Mouse (Mus musculus) liver, embryonic 12.5 days (tissue): ENCODE data around the gene Lyl1. TPM values are rescaled to one million over a fixed set of nuclear protein-coding genes. Genes with fewer than 3 reads are reported as not detected.
A peak's percentile ranks its signal among the peaks of the same experiment; 100 is the strongest.

Experiments
- ATAC-seq: fragments of 200-750 bp; cut with Nextera tagmentation; 2 replicates; pipeline ENCODE4 v1.8.0; 2017; ENCODE audit warnings: moderate number of reproducible peaks, mild to moderate bottlenecking, moderate library complexity
- H3K27ac ChIP-seq: fragments of 300-500 bp; sonication (generic); 2 replicates; pipeline ENCODE4 v1.5.1; 2016; ENCODE audit warnings: mild to moderate bottlenecking
- H3K27me3 ChIP-seq: fragments of 300-500 bp; sonication (generic); replicated peaks from 2 replicates; pipeline ENCODE4 v1.6.1; 2016; ENCODE audit warnings: mild to moderate bottlenecking, moderate library complexity
- H3K36me3 ChIP-seq: fragments of 300-500 bp; sonication (generic); 2 replicates; pipeline ENCODE4 v1.6.1; 2016; ENCODE audit warnings: mild to moderate bottlenecking, moderate library complexity
- H3K4me1 ChIP-seq: fragments of 300-500 bp; sonication (generic); 2 replicates; pipeline ENCODE4 v1.6.1; 2016
- H3K4me2 ChIP-seq: fragments of 300-500 bp; sonication (generic); 2 replicates; pipeline ENCODE4 v1.6.1; 2016; ENCODE audit warnings: mild to moderate bottlenecking, moderate library complexity
- H3K4me3 ChIP-seq: fragments of 300-500 bp; sonication (generic); 2 replicates; pipeline ENCODE4 v1.5.1; 2016; ENCODE audit warnings: mild to moderate bottlenecking, moderate library complexity
- H3K9ac ChIP-seq: fragments of 300-500 bp; sonication (generic); 2 replicates; pipeline ENCODE4 v1.6.1; 2016; ENCODE audit warnings: mild to moderate bottlenecking, moderate library complexity
- H3K9me3 ChIP-seq: fragments of 300-500 bp; sonication (generic); replicated peaks from 2 replicates; pipeline ENCODE4 v1.6.1; 2016; ENCODE audit warnings: mild to moderate bottlenecking, moderate library complexity
- WGBS: fragments of 180-500 bp; shearing (Covaris S2); methylation state at CpG from one replicate; pipeline ENCODE4 v1.1.7; 2016; ENCODE audit not compliant: insufficient replicate concordance; 5-methylcytosine and 5-hydroxymethylcytosine counted together
- polyA plus RNA-seq: library from polyadenylated mRNA; unstranded; fragments of >200 nt; fragmentation: Nextera tagmentation; extraction: Ambion mirVana; gene quantifications from 2 replicates; pipeline ENCODE4 v1.2.1, GENCODE M21; 2016

Gene Lyl1
- polyA plus RNA-seq, 1 experiment from 2014 or later = 83.1 TPM

- Histone ChIP-seq H3K9me3 (no peaks in the 10 kb centered on the region), H3K4me1 (peaks cover 72% of the 10 kb centered on the region), H3K4me3 (peak overlapping the region; percentile 83), H3K27ac (peak overlapping the region; percentile 97), H3K4me2 (peak overlapping the region; percentile 96), H3K36me3 (peaks cover 22% of the 10 kb centered on the region), H3K9ac (peak overlapping the region; percentile 97), H3K27me3 (peaks cover 41% of the 10 kb centered on the region)
- under 1% methylated on average over 12 of the region's 12 CpGs for WGBS
- ATAC-seq = no peak
These were observed 4.7 kb downstream of the Lyl1 start for GRCm38 (mm10) chr8:84705960-84706359.

GRCm38 (mm10) chr8:84706610-84707266, 5.5 kb downstream of the Lyl1 start:
- H3K27ac ChIP-seq = peak overlapping the region; percentile 83
- no peak for ATAC-seq
- peak overlapping the region; percentile 58 for H3K4me3 ChIP-seq
- WGBS = 1% methylated on average over 45 of the region's 45 CpGs
- peaks cover 68% of the 10 kb centered on the region for H3K4me1 ChIP-seq
- H3K9ac ChIP-seq = peak overlapping the region; percentile 80
- H3K36me3 ChIP-seq = peaks cover 22% of the 10 kb centered on the region
- H3K9me3 ChIP-seq = no peaks in the 10 kb centered on the region
- H3K4me2 ChIP-seq = peak overlapping the region; percentile 96
- H3K27me3 ChIP-seq = peaks cover 43% of the 10 kb centered on the region

- Histone ChIP-seq H3K36me3 (peaks cover 21% of the 10 kb centered on the region), H3K9me3 (no peaks in the 10 kb centered on the region), H3K4me2 (peak overlapping the region; percentile 96), H3K4me1 (peaks cover 75% of the 10 kb centered on the region), H3K27me3 (peaks cover 47% of the 10 kb centered on the region), H3K9ac (peak overlapping the region; percentile 80), H3K27ac (peak overlapping the region; percentile 83), H3K4me3 (peak overlapping the region; percentile 58)
- peak; percentile 44 for ATAC-seq
- under 1% methylated on average over 22 of the region's 22 CpGs for WGBS
These were observed 6.1 kb downstream of the Lyl1 start for GRCm38 (mm10) chr8:84707267-84707883.

- WGBS = 9% methylated on average over 15 of the region's 15 CpGs
- Histone ChIP-seq H3K4me2 (peak overlapping the region; percentile 96), H3K4me3 (peak overlapping the region; percentile 58), H3K27ac (peak overlapping the region; percentile 83), H3K9me3 (no peaks in the 10 kb centered on the region), H3K9ac (peak overlapping the region; percentile 80), H3K4me1 (peaks cover 78% of the 10 kb centered on the region), H3K27me3 (peaks cover 48% of the 10 kb centered on the region), H3K36me3 (peaks cover 14% of the 10 kb centered on the region)
- ATAC-seq = peak; percentile 1; the same call in 1 of the 2 replicates
These were observed 6.8 kb downstream of the Lyl1 start for GRCm38 (mm10) chr8:84708071-84708541.

GRCm38 (mm10) chr8:84708774-84709475, 7.7 kb downstream of the Lyl1 start:
- H3K4me2 ChIP-seq = peak overlapping the region; percentile 96
- H3K27me3 ChIP-seq = peaks cover 54% of the 10 kb centered on the region
- peak; percentile 59 for ATAC-seq
- 18% methylated on average over 12 of the region's 12 CpGs for WGBS
- peaks cover 5% of the 10 kb centered on the region for H3K36me3 ChIP-seq
- peaks cover 78% of the 10 kb centered on the region for H3K4me1 ChIP-seq
- H3K4me3 ChIP-seq = 0 out of 2 replicates have a peak overlapping the region, but pooled peaks have one; percentile 7
- H3K27ac ChIP-seq = no peak overlapping the region
- peak overlapping the region; percentile 80; the same call in 1 of the 2 replicates for H3K9ac ChIP-seq
- H3K9me3 ChIP-seq = no peaks in the 10 kb centered on the region

DNA sequence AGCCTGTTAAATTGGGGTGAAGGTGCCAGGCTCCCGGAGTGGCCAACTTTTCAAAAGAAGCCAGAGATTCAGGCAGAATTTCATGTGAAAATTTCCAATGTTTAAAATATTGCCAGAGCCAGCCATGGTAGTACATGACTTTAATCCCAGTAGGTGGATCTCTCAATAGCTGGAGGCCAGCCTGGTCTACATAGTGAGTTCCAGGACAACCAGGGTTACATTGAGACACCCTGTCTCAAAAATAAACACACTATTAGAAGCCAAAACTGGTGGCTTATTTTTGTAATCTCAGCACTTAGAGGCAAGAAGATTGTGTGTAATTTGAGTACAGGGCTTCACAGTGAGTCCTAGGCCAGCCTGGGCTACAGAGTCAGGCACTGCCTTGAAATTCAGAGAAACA, 8.7 kb downstream of the Lyl1 start:
- ATAC-seq = no peak
- Histone ChIP-seq H3K4me2 (no peak overlapping the region), H3K27me3 (peaks cover 64% of the 10 kb centered on the region), H3K4me1 (peaks cover 68% of the 10 kb centered on the region), H3K9ac (no peak overlapping the region), H3K9me3 (no peaks in the 10 kb centered on the region), H3K36me3 (no peaks in the 10 kb centered on the region), H3K27ac (peak overlapping the region; percentile 32; the same call in 1 of the 2 replicates), H3K4me3 (no peak overlapping the region)
- 88% methylated on average over 1 of the region's 1 CpGs for WGBS

DNA sequence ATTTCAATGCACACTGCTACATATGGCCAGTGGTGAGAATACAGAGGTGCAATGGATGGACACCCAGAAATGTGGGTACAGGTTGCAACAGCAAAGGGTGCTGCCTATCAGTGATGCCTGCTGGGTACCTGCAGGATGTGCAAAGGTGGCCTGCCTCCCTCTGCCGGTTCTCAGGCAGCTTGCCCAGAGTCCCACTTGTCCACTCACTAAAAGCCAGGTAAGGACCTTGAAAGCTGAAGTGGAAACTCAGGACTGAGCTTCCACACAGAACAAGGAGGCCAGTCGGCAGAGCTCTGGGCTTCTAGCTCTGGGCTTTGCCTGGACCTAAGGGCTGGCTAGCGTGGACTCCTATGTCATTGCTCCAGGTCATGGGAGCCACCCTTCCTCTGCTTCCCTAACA, 10.1 kb downstream of the Lyl1 start:
- H3K4me2 ChIP-seq = no peak overlapping the region
- ATAC-seq = no peak
- H3K9ac ChIP-seq = no peak overlapping the region
- H3K27me3 ChIP-seq = peaks cover 69% of the 10 kb centered on the region
- H3K36me3 ChIP-seq = no peaks in the 10 kb centered on the region
- peaks cover 65% of the 10 kb centered on the region for H3K4me1 ChIP-seq
- no peaks in the 10 kb centered on the region for H3K9me3 ChIP-seq
- peak overlapping the region; percentile 2 for H3K27ac ChIP-seq
- WGBS = 65% methylated on average over 3 of the region's 3 CpGs
- no peak overlapping the region for H3K4me3 ChIP-seq

GRCm38 (mm10) chr8:84711933-84712758, 10.9 kb downstream of the Lyl1 start:
- peaks cover 56% of the 10 kb centered on the region for H3K4me1 ChIP-seq
- peak overlapping the region; percentile 15; the same call in 1 of the 2 replicates for H3K4me2 ChIP-seq
- no peaks in the 10 kb centered on the region for H3K9me3 ChIP-seq
- peaks cover 70% of the 10 kb centered on the region for H3K27me3 ChIP-seq
- H3K36me3 ChIP-seq = no peaks in the 10 kb centered on the region
- H3K4me3 ChIP-seq = no peak overlapping the region
- ATAC-seq = no peak
- peak overlapping the region; percentile 23; the same call in 1 of the 2 replicates for H3K9ac ChIP-seq
- 37% methylated on average over 10 of the region's 11 CpGs for WGBS
- H3K27ac ChIP-seq = peak overlapping the region; percentile 2

DNA sequence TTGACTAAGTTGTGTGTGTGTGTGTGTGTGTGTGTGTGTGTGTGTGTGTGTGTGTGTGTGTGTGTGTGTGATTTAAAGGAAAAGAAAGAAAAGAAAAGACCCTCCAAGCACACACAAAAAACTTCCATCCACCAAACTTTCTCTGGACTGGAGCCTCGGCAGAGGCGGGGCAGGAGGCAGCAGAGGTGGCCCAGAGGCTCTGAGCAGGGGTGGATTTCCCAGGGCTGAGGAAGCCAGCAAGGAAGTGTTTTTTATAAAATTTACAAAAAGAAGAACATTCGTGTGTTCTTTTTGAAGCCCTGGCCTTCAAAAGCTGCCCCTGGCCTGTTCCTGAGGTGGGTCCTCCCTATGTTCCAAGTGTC, 11.5 kb downstream of the Lyl1 start:
- H3K27ac ChIP-seq = peak overlapping the region; percentile 8; the same call in 1 of the 2 replicates
- H3K9ac ChIP-seq = peak overlapping the region; percentile 23; the same call in 1 of the 2 replicates
- H3K4me2 ChIP-seq = no peak overlapping the region
- no peaks in the 10 kb centered on the region for H3K36me3 ChIP-seq
- no peak overlapping the region for H3K4me3 ChIP-seq
- no peak for ATAC-seq
- peaks cover 56% of the 10 kb centered on the region for H3K4me1 ChIP-seq
- no peaks in the 10 kb centered on the region for H3K9me3 ChIP-seq
- WGBS = 42% methylated on average over 3 of the region's 3 CpGs
- peaks cover 70% of the 10 kb centered on the region for H3K27me3 ChIP-seq

GRCm38 (mm10) chr8:84713381-84713780, 12.1 kb downstream of the Lyl1 start:
- no peaks in the 10 kb centered on the region for H3K36me3 ChIP-seq
- H3K9ac ChIP-seq = no peak overlapping the region
- WGBS = 58% methylated on average over 4 of the region's 4 CpGs
- H3K4me1 ChIP-seq = peaks cover 53% of the 10 kb centered on the region
- H3K27me3 ChIP-seq = peaks cover 66% of the 10 kb centered on the region
- peak overlapping the region; percentile 8; the same call in 1 of the 2 replicates for H3K27ac ChIP-seq
- H3K9me3 ChIP-seq = no peaks in the 10 kb centered on the region
- no peak overlapping the region for H3K4me3 ChIP-seq
- ATAC-seq = no peak
- H3K4me2 ChIP-seq = no peak overlapping the region

DNA sequence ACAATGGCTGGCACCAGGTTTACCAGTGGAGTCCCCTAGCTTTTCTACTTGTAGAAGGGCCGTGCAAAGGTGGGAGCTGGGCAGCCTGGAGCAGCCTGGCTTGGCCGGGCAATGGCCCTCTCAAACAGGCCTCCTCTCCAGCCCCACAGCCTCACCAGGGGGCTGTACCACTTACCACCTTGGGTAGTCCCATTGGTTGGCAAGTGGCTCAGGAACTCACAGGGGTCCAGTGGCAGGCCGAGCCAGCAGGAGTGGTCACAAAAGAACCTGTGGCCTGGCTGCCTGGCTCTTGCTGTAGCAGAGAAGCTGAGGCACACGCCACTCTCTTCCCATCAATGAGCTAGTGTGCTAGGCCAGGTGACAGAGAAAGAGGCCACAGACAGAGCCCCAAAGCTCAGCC, 12.9 kb downstream of the Lyl1 start:
- H3K27me3 ChIP-seq = peaks cover 68% of the 10 kb centered on the region
- no peak overlapping the region for H3K27ac ChIP-seq
- no peak overlapping the region for H3K4me2 ChIP-seq
- H3K9me3 ChIP-seq = no peaks in the 10 kb centered on the region
- WGBS = 68% methylated on average over 4 of the region's 4 CpGs
- no peaks in the 10 kb centered on the region for H3K36me3 ChIP-seq
- ATAC-seq = no peak
- H3K4me1 ChIP-seq = peaks cover 45% of the 10 kb centered on the region
- H3K9ac ChIP-seq = no peak overlapping the region
- no peak overlapping the region for H3K4me3 ChIP-seq
